Mouse (Mus musculus) frontal cortex, adult 2 months (tissue): ENCODE results near the gene Trim15. TPM values are rescaled to one million over a fixed set of nuclear protein-coding genes. Genes with fewer than 3 reads are reported as not detected.
"Not testable (repeated sequence)": the region's sequence is repeated elsewhere in the genome, so short reads cannot be mapped to it uniquely, and the experiment has no call there.

Source experiments
- DNase-seq, 2 experiments: peaks; one replicate each; pipeline ENCODE4 v3.0.0; 2022; ENCODE audit warnings: low spot score in 1 of 2; ENCODE audit errors: extremely low spot score in 1 of 2
- polyA plus RNA-seq: library from polyadenylated mRNA; depleted of rRNA; stranded (reverse); fragments of >200 nt; gene quantifications from 2 replicates; pipeline ENCODE4 v1.2.3, GENCODE M21; 2012; rRNA removed

Gene Trim15
- polyA plus RNA-seq: 0.04 and 0.08 TPM in 2 replicates

DNA sequence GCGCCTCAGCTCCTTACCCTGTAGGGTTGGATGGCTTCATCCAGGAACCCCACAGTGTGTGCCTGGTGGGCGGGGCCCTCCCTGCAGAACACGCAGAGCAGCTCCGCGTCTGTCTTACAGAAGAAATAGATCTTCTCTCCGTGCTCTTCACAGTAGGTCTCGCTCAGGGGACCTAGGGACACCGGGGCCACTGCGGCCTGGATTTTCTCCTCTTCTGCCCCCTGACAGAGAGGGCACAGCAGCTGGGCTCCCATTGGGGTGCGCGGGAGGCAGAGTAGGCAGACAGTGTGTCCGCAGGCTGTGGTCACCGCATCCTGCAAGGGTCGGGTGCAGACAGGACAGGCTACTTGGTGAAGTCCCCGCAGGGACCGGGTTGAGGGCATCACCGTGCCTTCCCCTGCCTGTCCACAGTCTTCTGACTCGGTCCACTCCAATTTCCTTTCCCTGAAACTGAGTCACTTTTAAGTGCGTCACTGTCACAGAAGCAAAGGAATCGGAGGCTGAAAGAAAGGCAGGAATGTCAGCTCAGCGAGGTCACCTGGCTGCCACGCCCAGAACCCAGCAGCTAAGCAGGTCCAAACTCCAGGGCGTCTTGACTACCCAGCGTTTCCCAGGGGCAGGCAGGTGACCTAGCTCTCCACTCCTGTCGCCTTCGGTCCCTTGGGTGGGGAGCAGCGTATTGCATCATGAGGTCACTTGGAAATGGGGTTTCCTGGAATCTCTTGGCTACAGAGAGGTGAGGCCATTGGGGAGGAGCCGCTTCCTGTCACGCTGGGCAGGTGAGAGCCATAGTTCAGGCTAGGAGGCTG is at the start of gene Trim15:
TSS of gene Trim15 (minus strand) at position 492 of the 809 bp plus-strand sequence.
- DNase-seq: no peak

DNA sequence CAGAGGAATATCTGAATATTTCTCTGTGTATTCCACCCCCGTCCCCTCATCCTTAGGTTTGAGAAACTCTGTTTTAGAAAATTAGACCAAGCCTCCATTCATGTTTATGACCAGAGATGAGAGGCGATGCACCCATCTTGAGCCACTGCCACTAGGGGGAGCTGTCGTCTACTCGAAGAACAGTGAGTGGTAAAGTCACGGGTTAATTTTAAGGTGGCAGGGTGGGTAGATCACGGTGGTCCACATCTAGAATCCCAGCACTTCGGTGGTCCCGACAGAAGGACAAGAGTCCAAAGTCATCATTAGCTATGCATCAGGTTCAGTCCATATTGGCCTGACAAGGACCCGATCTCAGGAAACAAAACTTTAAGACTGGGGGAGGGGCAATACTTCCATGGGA is 48.1 kb upstream of the Trim15 start:
- DNase-seq: peak in 1 of 2 experiments; percentile 81

DNA sequence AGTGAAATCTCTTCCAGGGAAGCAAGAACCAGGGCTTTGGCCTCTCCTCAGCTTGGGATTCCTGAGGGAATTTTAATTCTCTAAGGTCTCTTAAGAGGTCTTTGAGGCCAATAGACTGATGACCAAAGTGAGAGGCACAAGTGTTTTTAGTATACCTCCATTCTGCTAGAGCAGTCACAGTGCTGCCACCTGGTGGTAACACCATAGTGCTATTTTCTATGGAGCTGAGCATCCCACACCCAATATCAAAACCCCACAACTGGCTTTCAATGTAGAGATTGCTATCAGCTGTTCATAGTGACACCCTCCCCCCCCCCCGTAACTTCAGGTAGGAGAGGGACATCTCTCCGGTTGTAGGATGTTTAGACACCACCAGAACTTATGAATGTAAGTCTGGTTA is 47.1 kb upstream of the Trim15 start:
- peak; percentile 53 to 90 for DNase-seq

DNA sequence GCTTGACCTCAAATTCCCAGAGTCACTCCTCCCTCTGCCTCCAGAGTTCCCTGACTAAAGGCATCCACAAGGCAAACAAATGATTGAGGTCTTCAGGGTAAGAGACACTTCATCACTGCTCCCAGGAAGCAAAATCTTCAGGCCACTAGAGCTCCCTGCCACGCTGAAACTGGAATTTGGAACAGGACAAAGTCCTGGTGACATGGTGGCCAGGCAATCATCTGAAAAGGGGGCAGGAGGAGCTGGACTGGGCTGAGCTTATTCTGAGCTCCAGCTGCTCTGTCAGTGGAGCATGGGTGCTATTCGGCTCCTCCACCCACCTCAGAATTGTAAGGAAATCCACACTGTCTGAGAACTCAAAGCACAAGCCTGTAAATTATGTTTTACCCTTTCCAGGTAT is 45.0 kb upstream of the Trim15 start:
- DNase-seq: no peak

DNA sequence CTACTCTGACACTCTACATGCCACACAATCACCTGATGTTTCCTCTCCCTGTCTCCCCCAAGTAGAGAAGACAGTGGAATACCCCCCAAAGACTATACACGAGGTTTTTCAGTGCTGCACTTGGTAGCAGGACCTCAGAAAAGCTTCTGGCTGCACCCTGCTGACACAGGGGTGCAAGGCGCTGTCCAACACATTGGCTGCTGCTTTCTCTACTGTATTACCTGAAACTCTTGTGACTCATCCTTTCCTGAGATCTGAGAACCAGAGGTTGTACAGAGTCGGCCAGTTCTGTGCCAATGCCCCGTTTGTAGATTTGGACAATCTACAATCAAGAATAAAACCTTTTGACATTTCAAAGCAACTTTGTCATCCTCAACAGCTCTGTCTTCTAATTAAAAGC is 42.8 kb upstream of the Trim15 start:
- no peak for DNase-seq

DNA sequence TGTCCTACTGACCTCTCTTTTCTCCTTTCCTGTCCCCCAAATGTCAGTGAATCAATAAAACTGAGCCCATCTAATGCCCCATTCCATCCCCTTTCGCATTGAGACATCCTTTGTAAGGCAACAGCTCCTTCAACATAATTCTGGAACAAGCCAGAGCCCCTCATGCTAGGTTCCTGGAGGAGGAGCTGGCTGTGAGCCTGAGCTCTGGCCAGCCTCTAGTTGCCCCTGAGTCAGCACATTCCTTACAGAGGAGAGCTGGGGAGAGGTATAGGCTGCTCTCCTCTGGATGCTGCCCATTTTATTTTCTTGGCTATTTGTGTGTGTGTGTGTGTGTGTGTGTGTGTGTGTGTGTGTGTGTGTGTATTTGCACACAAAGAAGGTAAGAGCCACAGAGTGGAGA is 41.2 kb upstream of the Trim15 start:
- no peak for DNase-seq

DNA sequence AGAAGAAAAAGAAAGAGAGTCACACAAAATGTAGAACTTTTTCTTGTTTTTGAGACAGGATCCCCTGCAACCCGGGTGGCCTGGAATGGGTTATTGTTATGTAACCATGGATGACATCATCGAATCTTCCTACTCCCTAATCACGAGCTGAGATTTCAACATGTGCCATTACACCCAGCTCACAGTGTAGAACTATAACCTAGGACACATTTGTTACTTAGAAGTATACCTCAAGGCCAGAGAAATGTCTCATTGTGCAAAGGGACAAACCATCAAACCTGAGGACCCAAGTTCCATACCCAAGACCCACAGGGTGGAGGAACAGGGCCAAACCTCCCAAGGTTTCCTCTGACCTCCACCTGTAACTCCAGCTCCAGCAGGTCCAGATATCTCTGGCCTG is 36.6 kb upstream of the Trim15 start:
- DNase-seq: no peak

DNA sequence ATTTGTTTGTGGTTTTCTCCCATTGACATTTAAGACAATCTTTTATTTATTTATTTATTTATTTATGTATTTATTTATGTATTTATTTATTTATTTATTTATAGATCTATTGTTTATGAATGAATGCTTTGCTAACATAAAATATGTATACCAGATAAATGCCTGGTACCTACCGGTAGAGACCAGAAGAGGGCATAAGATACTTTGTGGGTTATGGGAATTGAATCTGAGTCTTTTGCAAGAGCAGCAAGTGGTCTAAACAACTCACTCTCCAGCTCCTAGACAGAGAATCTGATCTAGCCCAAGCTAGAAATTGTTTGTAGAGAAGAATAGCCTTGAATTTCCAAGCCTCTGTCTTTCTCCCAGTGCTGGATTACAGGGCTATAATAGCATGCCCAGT is 33.7 kb upstream of the Trim15 start:
- DNase-seq: no peak

DNA sequence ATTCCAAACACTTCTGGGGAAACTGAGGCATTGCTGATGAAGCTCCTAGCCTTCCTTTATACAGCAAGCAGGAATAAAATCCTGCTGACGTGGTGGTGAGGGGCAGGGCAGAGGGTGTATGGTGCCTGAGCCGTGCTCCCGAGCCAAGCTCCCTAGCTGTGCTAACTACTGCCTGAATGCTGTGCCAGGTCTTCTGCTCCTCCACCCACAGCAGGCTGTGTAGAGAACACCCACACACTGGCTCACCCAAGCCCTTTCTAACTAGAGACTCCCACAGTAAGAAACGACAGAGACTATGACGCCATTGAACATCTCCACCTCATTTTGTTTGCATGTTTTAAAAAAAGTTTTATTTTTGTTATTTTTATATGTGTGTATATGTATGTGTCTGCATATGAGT is 33.0 kb upstream of the Trim15 start:
- DNase-seq: peak in 1 of 2 experiments; percentile 61

DNA sequence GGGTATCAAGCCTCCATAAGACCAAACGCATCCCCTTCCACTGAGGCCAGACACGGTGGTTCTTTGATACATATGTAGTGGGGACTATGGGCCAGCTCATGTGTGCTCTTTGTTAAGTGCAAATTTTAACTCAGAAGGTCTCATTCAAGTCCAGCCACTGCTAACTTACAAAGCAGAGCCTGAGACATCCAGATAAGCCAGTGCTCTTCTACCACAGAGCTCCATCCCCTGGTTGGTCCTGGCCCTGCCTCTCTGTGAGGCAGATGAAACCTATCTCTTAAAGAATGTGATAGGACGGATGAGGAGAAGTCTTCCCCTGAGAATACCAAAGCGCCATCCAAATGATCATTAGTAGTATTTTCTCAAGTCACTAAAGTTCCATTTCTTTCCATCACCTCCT is 32.4 kb upstream of the Trim15 start:
- DNase-seq: no peak

DNA sequence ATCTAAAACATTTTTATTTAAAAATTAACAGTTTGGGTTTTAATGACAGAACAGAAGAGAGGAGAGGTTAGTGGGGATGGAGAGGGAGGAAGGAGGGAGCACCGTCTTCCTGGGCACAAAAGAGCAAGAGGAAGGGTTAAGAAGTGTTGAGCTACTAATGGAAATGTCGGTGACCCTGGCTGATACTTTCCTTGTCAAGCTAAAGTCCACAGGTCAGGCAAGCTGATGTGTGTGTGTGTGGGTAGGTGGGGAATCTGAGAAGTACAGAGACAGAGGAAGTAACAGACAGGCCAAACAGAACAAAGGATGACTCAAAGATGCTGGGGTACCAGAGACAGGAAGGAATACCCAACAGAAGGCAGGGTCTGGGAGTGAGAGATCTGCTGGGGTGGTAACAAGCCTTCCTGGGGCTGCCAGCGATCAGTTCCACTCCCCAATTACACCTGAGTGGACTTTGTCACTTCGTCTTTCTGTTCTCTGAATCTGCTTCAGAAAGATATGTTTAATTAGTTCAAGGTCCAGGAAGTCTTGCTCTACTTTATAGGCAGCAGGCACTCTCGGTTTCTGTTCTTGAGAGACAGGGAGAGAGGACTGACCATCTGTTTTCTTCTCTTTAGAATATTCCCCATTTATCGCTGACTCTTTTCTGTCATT is 30.7 kb upstream of the Trim15 start, which contains the start of gene Trim31:
TSS of gene Trim31 (plus strand) at position 567 of the 654 bp plus-strand sequence.
- no peak for DNase-seq

DNA sequence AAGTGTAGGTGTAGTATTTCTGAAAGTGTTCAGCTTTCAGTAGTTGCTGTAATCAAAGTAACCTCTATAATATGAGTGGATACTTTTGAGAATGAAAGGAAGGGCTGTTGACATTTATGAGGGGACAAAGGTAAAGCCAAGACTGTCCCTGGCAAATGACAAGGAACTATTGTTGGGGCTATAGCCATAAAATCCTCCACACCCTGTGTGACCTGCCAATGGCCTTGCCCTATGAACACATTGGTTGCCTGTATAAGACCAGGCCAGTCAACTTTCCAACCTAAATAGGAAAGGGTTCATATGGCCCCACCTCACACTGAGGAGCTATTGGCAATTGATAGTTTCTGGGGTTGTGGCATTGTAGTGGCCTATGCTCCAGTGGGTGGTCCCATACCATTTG is 30.1 kb upstream of the Trim15 start:
- no peak for DNase-seq

DNA sequence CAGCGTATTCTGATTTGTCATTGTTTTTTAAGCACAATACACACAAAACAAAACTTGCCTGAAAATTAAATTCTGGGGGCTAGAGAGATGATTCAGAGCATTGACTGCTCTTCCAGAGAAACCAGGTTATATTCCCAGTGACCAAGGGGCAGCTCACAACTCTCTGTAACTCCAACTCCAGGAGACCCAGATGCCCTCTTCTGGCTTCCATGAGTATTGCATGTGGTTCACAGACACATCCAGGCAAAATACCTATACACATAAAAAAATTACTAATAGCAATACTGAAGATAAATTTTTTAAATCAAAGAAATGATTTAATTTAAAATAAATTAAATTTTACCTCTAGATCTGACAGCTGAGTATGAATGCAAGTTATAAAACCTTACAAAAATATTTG is 29.6 kb upstream of the Trim15 start:
- peak in 1 of 2 experiments; percentile 64 for DNase-seq

DNA sequence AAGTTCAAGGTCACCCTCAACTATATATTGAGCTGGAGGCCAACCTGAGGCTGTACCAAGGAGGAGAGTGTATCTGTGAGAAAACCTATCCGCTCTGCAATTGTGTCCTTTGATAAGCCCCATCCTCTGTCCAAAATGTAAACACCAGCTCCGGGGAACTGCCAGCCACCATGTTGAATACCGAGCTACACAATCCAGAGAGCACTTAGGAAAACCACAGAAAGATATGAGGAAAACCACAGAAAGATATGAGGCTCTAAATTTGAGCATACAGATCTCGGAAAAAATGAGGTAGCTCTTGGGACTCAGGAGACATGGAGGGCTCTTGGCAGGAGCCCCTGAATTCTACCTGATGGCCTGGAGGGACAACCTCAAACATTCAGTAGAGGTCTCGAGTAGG is 26.4 kb upstream of the Trim15 start:
- DNase-seq: no peak

DNA sequence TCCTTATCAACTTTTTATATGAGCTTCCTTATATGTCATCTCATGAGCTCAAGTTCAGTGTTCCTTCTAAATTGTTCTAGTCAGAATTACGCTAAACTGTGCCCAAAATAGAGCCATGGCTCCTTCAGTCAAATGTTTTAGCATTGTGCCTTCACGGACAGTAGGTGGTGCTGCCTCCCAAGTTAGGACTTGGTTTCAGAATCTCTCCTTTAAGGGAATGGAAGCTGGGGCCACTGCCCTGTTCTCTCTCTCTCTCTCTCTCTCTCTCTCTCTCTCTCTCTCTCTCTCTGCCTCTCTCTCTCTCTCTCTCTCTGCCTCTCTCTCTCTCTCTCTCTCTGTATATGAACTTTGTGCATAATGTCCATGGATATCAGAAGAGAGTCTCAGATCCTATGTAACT is 25.4 kb upstream of the Trim15 start:
- DNase-seq: peak in 1 of 2 experiments; percentile 73

DNA sequence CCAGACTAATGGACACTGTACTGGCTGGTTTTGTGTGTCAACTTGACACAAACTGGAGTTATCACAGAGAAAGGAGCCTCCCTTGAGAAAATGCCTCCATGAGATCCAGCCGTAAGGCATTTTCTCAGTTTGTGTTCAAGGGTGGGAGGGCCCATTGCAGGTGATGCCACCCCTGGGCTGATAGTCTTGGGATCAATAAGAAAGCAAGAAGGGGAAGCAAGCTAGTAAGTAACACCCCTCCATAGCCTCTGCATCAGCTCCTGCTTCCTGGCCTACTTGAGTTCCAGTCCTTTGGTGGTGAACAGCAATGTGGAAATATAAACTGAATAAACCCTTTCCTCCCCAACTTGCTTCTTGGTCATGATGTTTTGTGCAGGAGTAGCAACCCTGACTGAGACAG is 24.5 kb upstream of the Trim15 start:
- DNase-seq: not testable (repeated sequence)

DNA sequence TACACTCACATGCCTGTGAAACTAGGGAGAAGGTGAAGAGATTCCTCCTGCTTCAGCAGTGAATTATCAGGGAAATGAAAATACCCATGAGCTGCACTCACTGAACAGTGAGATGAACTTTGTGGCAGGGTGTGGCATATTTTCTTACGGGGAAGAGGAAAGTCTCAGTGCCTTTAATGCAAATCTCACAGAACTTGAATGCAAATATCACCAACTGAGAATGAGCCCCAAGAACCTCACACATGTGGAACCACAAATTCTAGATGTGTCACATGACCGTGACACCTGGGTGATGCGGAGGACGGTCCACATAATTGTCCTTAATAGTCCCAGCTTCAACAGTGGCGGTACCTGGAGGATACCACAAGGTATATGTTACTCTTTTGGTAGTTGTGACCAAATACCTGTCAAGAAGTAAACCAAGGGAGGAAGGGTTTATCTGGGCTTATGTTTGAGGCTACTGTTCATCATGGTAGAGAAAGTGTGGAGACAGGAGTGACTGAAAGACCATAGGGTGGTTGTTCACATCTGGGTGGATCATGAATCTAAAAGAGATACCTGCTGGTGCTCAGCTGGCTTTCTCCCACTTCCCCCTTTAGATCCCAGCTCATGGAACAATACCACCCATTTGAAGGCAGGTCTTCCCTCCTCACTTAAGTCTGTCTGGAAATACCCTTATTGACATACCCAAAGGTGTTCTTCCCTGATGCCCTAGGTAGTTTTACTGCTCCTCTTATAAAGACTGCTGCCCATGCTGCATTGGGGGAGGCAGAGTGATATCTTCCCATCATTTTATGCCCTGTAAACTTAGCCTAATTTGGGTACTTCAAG is 23.3 kb upstream of the Trim15 start, which contains the start of gene Trim40:
TSS of gene Trim40 (minus strand) at position 51 of the 831 bp plus-strand sequence.
- DNase-seq: no peak

DNA sequence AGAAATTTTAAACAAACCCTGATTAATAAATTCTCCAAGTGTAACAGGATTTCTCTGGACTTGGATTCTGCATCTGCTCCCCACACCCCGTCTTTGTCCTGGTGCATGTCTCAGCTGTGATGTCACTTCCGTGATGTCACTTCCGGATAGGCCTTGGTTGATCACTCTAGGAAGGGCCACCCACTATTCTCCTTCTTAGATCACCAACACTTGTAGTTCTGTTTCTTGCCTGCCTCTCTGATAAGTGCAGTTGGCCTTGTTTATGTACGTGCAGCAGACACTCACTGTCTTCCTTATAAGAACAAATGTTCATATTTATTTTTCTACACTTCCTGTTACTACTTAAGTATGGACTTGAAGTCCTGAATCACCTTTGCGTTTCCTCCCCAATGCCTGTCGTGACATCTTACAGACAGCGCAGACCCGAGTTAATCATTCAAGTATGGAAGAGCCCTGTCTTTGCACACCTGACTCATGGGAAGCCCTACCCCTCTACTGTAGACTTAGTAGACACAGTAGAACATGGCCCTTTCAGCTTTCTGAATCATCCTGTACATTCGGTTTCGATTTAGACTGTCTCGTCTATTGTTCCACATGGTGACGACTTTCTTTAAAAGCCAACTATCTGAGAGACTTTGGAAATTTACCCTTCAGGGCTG is 18.3 kb upstream of the Trim15 start:
- DNase-seq: no peak

DNA sequence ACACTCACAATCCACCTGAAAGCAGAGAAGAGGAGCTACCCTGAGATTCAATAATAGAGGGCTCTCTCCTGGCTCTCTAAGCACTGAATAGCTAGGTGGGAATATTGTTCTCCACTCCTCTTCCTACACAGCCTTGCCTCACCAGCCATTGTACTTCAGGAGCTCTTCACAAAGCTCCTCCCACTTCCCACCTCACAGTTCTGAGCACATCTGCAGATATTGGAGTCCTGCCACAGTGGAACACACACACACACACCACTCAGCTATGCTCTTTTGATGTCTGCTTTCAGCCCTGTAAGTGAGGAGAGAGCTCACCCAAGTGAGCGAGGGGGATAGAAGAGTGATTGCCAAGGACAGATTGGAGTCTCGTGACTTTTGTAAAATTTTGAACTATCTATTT is 16.3 kb upstream of the Trim15 start:
- no peak for DNase-seq

DNA sequence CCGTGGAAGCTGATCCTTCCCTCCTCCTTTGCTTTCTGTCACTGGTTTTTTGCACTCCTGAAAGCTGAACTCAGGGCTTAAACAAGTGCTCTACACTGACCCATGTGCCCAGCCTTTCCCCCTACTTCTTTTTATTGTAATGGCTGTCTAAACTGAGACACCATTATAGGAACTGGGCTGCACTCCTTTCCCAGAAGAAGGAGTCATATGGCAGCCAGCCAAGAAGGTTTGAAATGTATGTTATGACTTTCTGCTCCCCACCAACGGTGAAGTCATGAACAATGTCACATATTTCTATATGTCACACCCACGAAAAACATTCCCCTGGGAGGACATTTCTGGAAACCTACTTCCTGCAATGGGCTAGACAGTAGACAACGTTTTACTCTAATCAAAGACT is 7.6 kb upstream of the Trim15 start:
- DNase-seq: no peak
